Mouse (Mus musculus): Measurements from ENCODE around the gene Stk11. TPM values are rescaled to one million over a fixed set of nuclear protein-coding genes. Genes with fewer than 3 reads are reported as not detected.
A peak's percentile ranks its signal among the peaks of the same experiment; 100 is the strongest.

The Stk11 gene
- polyA plus RNA-seq, 1 experiment from 2014 or later, result 18.6 TPM

GRCm38 (mm10) chr10:80167460-80168037 is 51.9 kb downstream of the Stk11 start:
- WGBS, result 0% methylated on average over 53 of the region's 55 CpGs
- H3K9me3 ChIP-seq (ENCODE audit: control insufficient read depth, low read length), result no peaks in the 10 kb centered on the region

GRCm38 (mm10) chr10:80168038-80168661 is 52.5 kb downstream of the Stk11 start:
- peak; percentile 59 for ATAC-seq (ENCODE audit: low read depth)
- no peaks in the 10 kb centered on the region for H3K27me3 ChIP-seq (ENCODE audit: control insufficient read depth, insufficient read depth, low read depth, low read length)
- under 1% methylated on average over 44 of the region's 48 CpGs for WGBS
- peak overlapping the region; percentile 99 for H3K27ac ChIP-seq (ENCODE audit: low read length)
- H3K9ac ChIP-seq (ENCODE audit: low read length), result peak overlapping the region; percentile 98
- H3K4me2 ChIP-seq (ENCODE audit: low read depth, low read length), result peak overlapping the region; percentile 91
- H3K36me3 ChIP-seq (ENCODE audit: control insufficient read depth, insufficient read depth, low read length), result peaks cover 23% of the 10 kb centered on the region
- H3K4me1 ChIP-seq (replicated peaks; ENCODE audit: control insufficient read depth, insufficient read depth, low read length), result peaks cover 48% of the 10 kb centered on the region
- H3K9me3 ChIP-seq (ENCODE audit: control insufficient read depth, low read length), result no peaks in the 10 kb centered on the region
- H3K4me3 ChIP-seq (ENCODE audit: low read length), result peak overlapping the region; percentile 86

More at GRCm38 (mm10) chr10:80167460-80168037, 51.9 kb downstream of the Stk11 start:
- ATAC-seq (ENCODE audit: low read depth), result peak; percentile 93
- peak overlapping the region; percentile 99 for H3K27ac ChIP-seq (ENCODE audit: low read length)
- H3K4me3 ChIP-seq (ENCODE audit: low read length), result peak overlapping the region; percentile 86
- H3K27me3 ChIP-seq (ENCODE audit: control insufficient read depth, insufficient read depth, low read depth, low read length), result no peaks in the 10 kb centered on the region
- peaks cover 54% of the 10 kb centered on the region for H3K4me1 ChIP-seq (replicated peaks; ENCODE audit: control insufficient read depth, insufficient read depth, low read length)
- H3K9ac ChIP-seq (ENCODE audit: low read length), result peak overlapping the region; percentile 98
- peaks cover 23% of the 10 kb centered on the region for H3K36me3 ChIP-seq (ENCODE audit: control insufficient read depth, insufficient read depth, low read length)
- H3K4me2 ChIP-seq (ENCODE audit: low read depth, low read length), result peak overlapping the region; percentile 91

GRCm38 (mm10) chr10:80169070-80169469 is 53.5 kb downstream of the Stk11 start:
- no peak for ATAC-seq (ENCODE audit: low read depth)
- Histone ChIP-seq H3K27ac (ENCODE audit: low read length) (peak overlapping the region; percentile 99), H3K4me3 (ENCODE audit: low read length) (peak overlapping the region; percentile 86), H3K9me3 (ENCODE audit: control insufficient read depth, low read length) (no peaks in the 10 kb centered on the region), H3K36me3 (ENCODE audit: control insufficient read depth, insufficient read depth, low read length) (peaks cover 23% of the 10 kb centered on the region), H3K9ac (ENCODE audit: low read length) (peak overlapping the region; percentile 98), H3K27me3 (ENCODE audit: control insufficient read depth, insufficient read depth, low read depth, low read length) (no peaks in the 10 kb centered on the region), H3K4me2 (ENCODE audit: low read depth, low read length) (peak overlapping the region; percentile 91), H3K4me1 (replicated peaks; ENCODE audit: control insufficient read depth, insufficient read depth, low read length) (peaks cover 43% of the 10 kb centered on the region)
- WGBS, result 40% methylated on average over 1 of the region's 1 CpGs

GRCm38 (mm10) chr10:80169651-80170050 is 54.0 kb downstream of the Stk11 start:
- ATAC-seq (ENCODE audit: low read depth), result no peak
- 85% methylated on average over 7 of the region's 7 CpGs for WGBS
- H3K4me1 ChIP-seq (replicated peaks; ENCODE audit: control insufficient read depth, insufficient read depth, low read length), result peaks cover 37% of the 10 kb centered on the region
- H3K27me3 ChIP-seq (ENCODE audit: control insufficient read depth, insufficient read depth, low read depth, low read length), result no peaks in the 10 kb centered on the region
- no peaks in the 10 kb centered on the region for H3K9me3 ChIP-seq (ENCODE audit: control insufficient read depth, low read length)
- no peak overlapping the region for H3K4me3 ChIP-seq (ENCODE audit: low read length)
- no peak overlapping the region for H3K27ac ChIP-seq (ENCODE audit: low read length)
- H3K36me3 ChIP-seq (ENCODE audit: control insufficient read depth, insufficient read depth, low read length), result peaks cover 23% of the 10 kb centered on the region
- no peak overlapping the region for H3K4me2 ChIP-seq (ENCODE audit: low read depth, low read length)
- 0 out of 2 replicates have a peak overlapping the region, but pooled peaks have one; percentile 43 for H3K9ac ChIP-seq (ENCODE audit: low read length)

GRCm38 (mm10) chr10:80170052-80170451 is 54.4 kb downstream of the Stk11 start:
- WGBS, result 92% methylated on average over 16 of the region's 16 CpGs
- Histone ChIP-seq H3K36me3 (ENCODE audit: control insufficient read depth, insufficient read depth, low read length) (peaks cover 23% of the 10 kb centered on the region), H3K4me2 (ENCODE audit: low read depth, low read length) (no peak overlapping the region), H3K9me3 (ENCODE audit: control insufficient read depth, low read length) (no peaks in the 10 kb centered on the region), H3K4me3 (ENCODE audit: low read length) (no peak overlapping the region), H3K27ac (ENCODE audit: low read length) (no peak overlapping the region), H3K9ac (ENCODE audit: low read length) (no peak overlapping the region), H3K4me1 (replicated peaks; ENCODE audit: control insufficient read depth, insufficient read depth, low read length) (peaks cover 35% of the 10 kb centered on the region), H3K27me3 (ENCODE audit: control insufficient read depth, insufficient read depth, low read depth, low read length) (no peaks in the 10 kb centered on the region)
- ATAC-seq (ENCODE audit: low read depth), result no peak

- Histone ChIP-seq H3K36me3 (ENCODE audit: control insufficient read depth, insufficient read depth, low read length) (peaks cover 23% of the 10 kb centered on the region), H3K4me2 (ENCODE audit: low read depth, low read length) (no peak overlapping the region), H3K4me1 (replicated peaks; ENCODE audit: control insufficient read depth, insufficient read depth, low read length) (peaks cover 30% of the 10 kb centered on the region), H3K9ac (ENCODE audit: low read length) (no peak overlapping the region), H3K9me3 (ENCODE audit: control insufficient read depth, low read length) (no peaks in the 10 kb centered on the region), H3K27ac (ENCODE audit: low read length) (no peak overlapping the region), H3K4me3 (ENCODE audit: low read length) (no peak overlapping the region), H3K27me3 (ENCODE audit: control insufficient read depth, insufficient read depth, low read depth, low read length) (no peaks in the 10 kb centered on the region)
- WGBS, result 92% methylated on average over 19 of the region's 19 CpGs
- ATAC-seq (ENCODE audit: low read depth), result no peak
These were observed 55.0 kb downstream of the Stk11 start for GRCm38 (mm10) chr10:80170601-80171021.

- Histone ChIP-seq H3K4me2 (ENCODE audit: low read depth, low read length) (no peak overlapping the region), H3K27ac (ENCODE audit: low read length) (no peak overlapping the region), H3K4me1 (replicated peaks; ENCODE audit: control insufficient read depth, insufficient read depth, low read length) (peaks cover 27% of the 10 kb centered on the region), H3K4me3 (ENCODE audit: low read length) (no peak overlapping the region), H3K27me3 (ENCODE audit: control insufficient read depth, insufficient read depth, low read depth, low read length) (no peaks in the 10 kb centered on the region), H3K9ac (ENCODE audit: low read length) (no peak overlapping the region), H3K9me3 (ENCODE audit: control insufficient read depth, low read length) (no peaks in the 10 kb centered on the region), H3K36me3 (ENCODE audit: control insufficient read depth, insufficient read depth, low read length) (peaks cover 23% of the 10 kb centered on the region)
- 70% methylated on average over 15 of the region's 15 CpGs for WGBS
- no peak for ATAC-seq (ENCODE audit: low read depth)
These were observed 55.6 kb downstream of the Stk11 start for GRCm38 (mm10) chr10:80171252-80171651.

- Histone ChIP-seq H3K4me2 (ENCODE audit: low read depth, low read length) (peak overlapping the region; percentile 53), H3K9me3 (ENCODE audit: control insufficient read depth, low read length) (no peaks in the 10 kb centered on the region), H3K27me3 (ENCODE audit: control insufficient read depth, insufficient read depth, low read depth, low read length) (no peaks in the 10 kb centered on the region), H3K4me1 (replicated peaks; ENCODE audit: control insufficient read depth, insufficient read depth, low read length) (peaks cover 21% of the 10 kb centered on the region), H3K9ac (ENCODE audit: low read length) (peak overlapping the region; percentile 60; the same call in 1 of the 2 replicates), H3K4me3 (ENCODE audit: low read length) (peak overlapping the region; percentile 53; the same call in 1 of the 2 replicates), H3K27ac (ENCODE audit: low read length) (peak overlapping the region; percentile 76), H3K36me3 (ENCODE audit: control insufficient read depth, insufficient read depth, low read length) (peaks cover 23% of the 10 kb centered on the region)
- 83% methylated on average over 45 of the region's 45 CpGs for WGBS
- ATAC-seq (ENCODE audit: low read depth), result no peak
These were observed 56.3 kb downstream of the Stk11 start for GRCm38 (mm10) chr10:80171760-80172526.

Data from lung, embryonic 16.5 days (tissue).